Mouse (Mus musculus): Measurements from ENCODE around the gene Babam2.

DNA sequence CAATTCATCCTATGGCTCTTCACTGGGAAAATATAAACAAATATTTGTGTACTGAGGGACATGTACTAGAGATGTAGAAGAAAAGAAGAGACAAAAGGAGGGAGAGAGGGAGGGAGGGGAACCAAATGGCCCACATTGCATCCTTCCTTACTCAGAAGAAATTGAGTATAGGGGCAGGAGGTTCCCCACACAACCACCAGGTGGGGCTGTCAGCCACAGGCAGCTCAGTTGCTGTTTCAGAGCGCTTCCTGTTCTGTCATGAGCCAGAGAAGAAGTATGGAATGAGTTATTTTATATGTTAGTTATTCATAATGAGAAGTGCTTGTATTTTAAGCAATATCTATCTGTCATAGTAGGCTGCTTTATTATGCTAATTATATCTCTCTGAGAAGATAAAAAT, 229.1 kb downstream of the Babam2 start:
- TF ChIP-seq POLR2A (IDR thresholded peaks at IDR 0.05; ENCODE audit: low read depth, low read length) (no peak), CTCF (conservative IDR thresholded peaks at IDR 0.05; ENCODE audit: insufficient read depth, insufficient read length, low read depth, low read length) (peak; percentile 58)

Measured in kidney, adult 2 months (tissue).